Comparison of ENCODE assay signal across 15 mouse cellular contexts in the genomic region with DNA sequence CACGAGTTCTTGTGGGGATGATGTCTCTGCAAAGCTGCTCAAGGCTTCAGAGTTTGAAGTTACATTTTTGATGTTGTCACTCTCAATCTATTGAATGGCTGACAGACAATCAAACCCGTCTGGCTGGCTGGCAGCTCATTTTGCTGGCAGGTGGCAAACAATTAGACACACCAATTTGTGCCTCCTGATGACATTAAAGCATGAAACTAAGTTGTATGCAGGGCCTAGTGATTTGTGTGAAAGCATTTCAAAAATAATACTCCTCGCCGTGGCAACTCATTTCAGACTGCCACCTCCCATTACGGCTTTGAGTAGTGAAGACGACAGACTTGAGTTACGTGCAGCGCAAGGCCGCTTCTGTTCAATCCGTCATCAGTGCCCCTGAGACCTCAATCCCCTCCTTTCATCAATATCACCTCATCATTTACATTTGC.
DNase-seq lines count a peak whose midpoint lies in the region; ATAC-seq lines count a peak whose summit lies in the region.
"Had no signal": no experiment of that assay in that cellular context is flagged by ENCODE, and none has a peak within 500 bp of the region (broad histone marks: within the 10 kb centered on the region; RNA-seq: fewer than 3 reads in every experiment).

No protein-coding gene starts in this region.

- no peak overlapping the region for H3K27ac ChIP-seq in embryonic facial prominence, embryonic 10.5 days (replicated peaks)
- H3K27ac ChIP-seq in hindbrain, embryonic 12.5 days = no peak overlapping the region; the same call in 1 of the 2 replicates
- peak overlapping the region; percentile 45 for H3K27ac ChIP-seq in midbrain, embryonic 15.5 days
- H3K27ac ChIP-seq: heart, adult 2 months; limb, embryonic 15.5 days; lung, embryonic 15.5 days had no signal

- intact Hi-C loops in left cerebral cortex, postnatal 14 days (cut with DNase I) = no loop called here

- DNase-seq in layer of hippocampus, adult 18-20 months (ENCODE audit: low spot score in 2 of 2) = peak; percentile 28 to 55
- DNase-seq in layer of hippocampus, postnatal 25 days (ENCODE audit: extremely low spot score in 1 of 2, low spot score in 1 of 2) = no peak
- DNase-seq in embryonic facial prominence, embryonic 10.5 days (ENCODE audit: low spot score) = peak; percentile 12
- no peak for DNase-seq in left cerebral cortex, postnatal 14 days (ENCODE audit: low spot score in 2 of 2)
- no peak for DNase-seq in ovary, adult 18-20 months (ENCODE audit: low spot score)
- DNase-seq in frontal cortex, postnatal 36 days (ENCODE audit: low spot score in 2 of 2) = no peak
- DNase-seq: adrenal gland, postnatal 10 days; heart, adult 2 months; kidney, postnatal 36 days; thymus, postnatal 4 days had no signal

- no peak overlapping the region for H3K9ac ChIP-seq in hindbrain, embryonic 12.5 days
- H3K9ac ChIP-seq in midbrain, embryonic 15.5 days = no peak overlapping the region
- H3K9ac ChIP-seq: limb, embryonic 15.5 days; lung, embryonic 15.5 days had no signal

- peaks cover 15% of the 10 kb centered on the region for H3K36me3 ChIP-seq in embryonic facial prominence, embryonic 10.5 days (replicated peaks)
- H3K36me3 ChIP-seq in hindbrain, embryonic 12.5 days = peaks cover 15% of the 10 kb centered on the region
- H3K36me3 ChIP-seq in midbrain, embryonic 15.5 days (replicated peaks) = peaks cover 8% of the 10 kb centered on the region; the same call in 1 of the 2 replicates

- peak; percentile 87 for ATAC-seq in hindbrain, embryonic 12.5 days (ENCODE audit: low FRiP score)
- peak; percentile 88 for ATAC-seq in midbrain, embryonic 15.5 days (replicated peaks)
- ATAC-seq: inflammation-experienced regulatory T-cells, adult 6 months had no signal

- no peaks in the 10 kb centered on the region for H3K27me3 ChIP-seq in embryonic facial prominence, embryonic 10.5 days (replicated peaks; ENCODE audit: low read depth, poor library complexity, severe bottlenecking)
- H3K27me3 ChIP-seq in hindbrain, embryonic 12.5 days = no peaks in the 10 kb centered on the region
- no peaks in the 10 kb centered on the region for H3K27me3 ChIP-seq in midbrain, embryonic 15.5 days (replicated peaks)
- H3K27me3 ChIP-seq: limb, embryonic 15.5 days; lung, embryonic 15.5 days had no signal

- no peaks in the 10 kb centered on the region for H3K9me3 ChIP-seq in embryonic facial prominence, embryonic 10.5 days
- no peaks in the 10 kb centered on the region for H3K9me3 ChIP-seq in hindbrain, embryonic 12.5 days (replicated peaks)
- H3K9me3 ChIP-seq in midbrain, embryonic 15.5 days = no peaks in the 10 kb centered on the region
- H3K9me3 ChIP-seq: limb, embryonic 15.5 days; lung, embryonic 15.5 days had no signal

- peaks cover 4% of the 10 kb centered on the region; the same call in 1 of the 2 replicates for H3K4me1 ChIP-seq in embryonic facial prominence, embryonic 10.5 days
- H3K4me1 ChIP-seq in hindbrain, embryonic 12.5 days = 0 out of 2 replicates have a peak, but pooled peaks cover 6% of the 10 kb centered on the region
- H3K4me1 ChIP-seq in midbrain, embryonic 15.5 days = peaks cover 4% of the 10 kb centered on the region
- H3K4me1 ChIP-seq: limb, embryonic 15.5 days; lung, embryonic 15.5 days had no signal

- H3K4me3 ChIP-seq in embryonic facial prominence, embryonic 10.5 days = no peak overlapping the region
- no peak overlapping the region for H3K4me3 ChIP-seq in hindbrain, embryonic 12.5 days
- no peak overlapping the region for H3K4me3 ChIP-seq in midbrain, embryonic 15.5 days
- H3K4me3 ChIP-seq: heart, adult 2 months; limb, embryonic 15.5 days; lung, embryonic 15.5 days had no signal

- WGBS in embryonic facial prominence, embryonic 10.5 days = 53% methylated on average over 10 of the region's 10 CpGs
- 33% methylated on average over 10 of the region's 10 CpGs for WGBS in hindbrain, embryonic 12.5 days
- WGBS in midbrain, embryonic 15.5 days = 18% methylated on average over 10 of the region's 10 CpGs

- H3K4me2 ChIP-seq in hindbrain, embryonic 12.5 days (replicated peaks) = no peak overlapping the region
- no peak overlapping the region for H3K4me2 ChIP-seq in midbrain, embryonic 15.5 days
- H3K4me2 ChIP-seq: limb, embryonic 15.5 days; lung, embryonic 15.5 days had no signal

Comparison
In these comparisons a context has a peak if more than half of its experiments do, and no peak if none do; other contexts are left out.
1. DNase-seq: peak in layer of hippocampus, adult 18-20 months (2 of 2) and embryonic facial prominence, embryonic 10.5 days (single experiment); none in layer of hippocampus, postnatal 25 days (0 of 2), left cerebral cortex, postnatal 14 days (0 of 2), ovary, adult 18-20 months (single experiment) and frontal cortex, postnatal 36 days (0 of 2).